Mouse (Mus musculus) cerebellum, adult 8-10 months (tissue): ENCODE data around the gene Gdf2.

Source experiments
- DNase-seq: peaks from one replicate; pipeline ENCODE4 v3.0.0; 2022

Gdf2 gene

GRCm38 (mm10) chr14:33940739-33941138 is at the start of gene Gdf2:
Gdf2 (plus strand) TSS chr14:33941039.
- DNase-seq: no peak

GRCm38 (mm10) chr14:33891507-33891906 is 49.3 kb upstream of the Gdf2 start:
- no peak for DNase-seq

- no peak for DNase-seq
Measured at GRCm38 (mm10) chr14:33895777-33896176, 45.1 kb upstream of the Gdf2 start.

- no peak for DNase-seq
Measured at GRCm38 (mm10) chr14:33896628-33897300, 44.1 kb upstream of the Gdf2 start.

- DNase-seq: no peak
Measured at GRCm38 (mm10) chr14:33902783-33903182, 38.1 kb upstream of the Gdf2 start.

- no peak for DNase-seq
Measured at GRCm38 (mm10) chr14:33903199-33903598, 37.6 kb upstream of the Gdf2 start.

GRCm38 (mm10) chr14:33904851-33905250 is 36.0 kb upstream of the Gdf2 start:
- no peak for DNase-seq

GRCm38 (mm10) chr14:33913727-33914126 is 27.1 kb upstream of the Gdf2 start:
- no peak for DNase-seq

GRCm38 (mm10) chr14:33914206-33914605 is 26.6 kb upstream of the Gdf2 start:
- DNase-seq: no peak

- DNase-seq: no peak
Measured at GRCm38 (mm10) chr14:33920727-33921559, 19.9 kb upstream of the Gdf2 start.

GRCm38 (mm10) chr14:33922771-33923167 is 18.1 kb upstream of the Gdf2 start:
- DNase-seq: no peak

GRCm38 (mm10) chr14:33923168-33924070 is 17.4 kb upstream of the Gdf2 start, which contains the start of gene Gdf10:
Gdf10 (plus strand) TSS chr14:33923587.
- DNase-seq: no peak

GRCm38 (mm10) chr14:33931853-33932252 is 9.0 kb upstream of the Gdf2 start:
- no peak for DNase-seq

- DNase-seq: peak; percentile 37
Measured at GRCm38 (mm10) chr14:33932935-33933703, 7.7 kb upstream of the Gdf2 start.

- DNase-seq: peak; percentile 38
Measured at GRCm38 (mm10) chr14:33933778-33934317, 7.0 kb upstream of the Gdf2 start.

- peak; percentile 57 for DNase-seq
Measured at GRCm38 (mm10) chr14:33939117-33939516, 1.7 kb upstream of the Gdf2 start.

- DNase-seq: no peak
Measured at GRCm38 (mm10) chr14:33942222-33942621, 1.4 kb downstream of the Gdf2 start.

- no peak for DNase-seq
Measured at GRCm38 (mm10) chr14:33946125-33946524, 5.3 kb downstream of the Gdf2 start.

GRCm38 (mm10) chr14:33952233-33952981 is 11.6 kb downstream of the Gdf2 start:
- DNase-seq: peak; percentile 22

- no peak for DNase-seq
Measured at GRCm38 (mm10) chr14:33953761-33954160, 12.9 kb downstream of the Gdf2 start, which contains the start of gene Rbp3. Rbp3 (plus strand) TSS chr14:33954003.

- no peak for DNase-seq
Measured at GRCm38 (mm10) chr14:33956055-33956454, 15.2 kb downstream of the Gdf2 start.
